Mouse (Mus musculus) heart, embryonic 14.5 days (tissue): Measurements from ENCODE around the gene Shroom1. TPM values are rescaled to one million over a fixed set of nuclear protein-coding genes. Genes with fewer than 3 reads are reported as not detected.

Source experiments
- ATAC-seq: fragments of 200-750 bp; cut with Nextera tagmentation; 2 replicates; pipeline ENCODE4 v1.8.0; 2017; ENCODE audit warnings: low read depth, moderate TSS enrichment; ENCODE audit not compliant: insufficient number of reproducible peaks, insufficient read depth, low FRiP score
- H3K27ac ChIP-seq, 2 experiments: fragments of 200-500 bp in 1 of 2; fragments of 300-500 bp in 1 of 2; sonication (generic) in 1 of 2; replicated peaks in 1 of 2; 2 replicates each; pipeline ENCODE4 v1.5.1; 2012 to 2014; ENCODE audit warnings: low read depth in 2 of 2, low read length in 2 of 2, control low read depth in 1 of 2, mild to moderate bottlenecking in 1 of 2, mixed read lengths in 1 of 2; ENCODE audit not compliant: control insufficient read depth in 1 of 2, insufficient read depth in 1 of 2
- H3K27me3 ChIP-seq: fragments of 300-500 bp; sonication (generic); 2 replicates; pipeline ENCODE4 v1.6.1; 2014; ENCODE audit warnings: mild to moderate bottlenecking, low read length, control low read depth; ENCODE audit not compliant: control insufficient read depth, insufficient read depth
- H3K36me3 ChIP-seq: fragments of 300-500 bp; sonication (generic); 2 replicates; pipeline ENCODE4 v1.6.1; 2014; ENCODE audit warnings: mild to moderate bottlenecking, control low read depth, low read length, mixed read lengths; ENCODE audit not compliant: control insufficient read depth, insufficient read depth
- H3K4me1 ChIP-seq, 2 experiments: fragments of 200-500 bp in 1 of 2; fragments of 300-500 bp in 1 of 2; sonication (generic) in 1 of 2; 2 replicates each; pipeline ENCODE4 v1.6.1; 2012 to 2014; ENCODE audit warnings: low read length in 2 of 2, control low read depth in 1 of 2, mixed read lengths in 1 of 2; ENCODE audit not compliant: control insufficient read depth in 2 of 2, insufficient read depth in 2 of 2
- H3K4me2 ChIP-seq: fragments of 300-500 bp; sonication (generic); 2 replicates; pipeline ENCODE4 v1.6.1; 2014; ENCODE audit warnings: mild to moderate bottlenecking, low read length
- H3K4me3 ChIP-seq, 2 experiments: fragments of 200-500 bp in 1 of 2; fragments of 300-500 bp in 1 of 2; sonication (generic) in 1 of 2; 2 replicates each; pipeline ENCODE4 v1.5.1; 2012 to 2014; ENCODE audit warnings: low read length in 2 of 2, mild to moderate bottlenecking in 2 of 2, control low read depth in 1 of 2, low read depth in 1 of 2, moderate library complexity in 1 of 2; ENCODE audit not compliant: control insufficient read depth in 1 of 2, insufficient read depth in 1 of 2
- H3K9ac ChIP-seq: fragments of 300-500 bp; sonication (generic); 2 replicates; pipeline ENCODE4 v1.6.1; 2014; ENCODE audit warnings: mild to moderate bottlenecking, low read length
- H3K9me3 ChIP-seq: fragments of 300-500 bp; sonication (generic); 2 replicates; pipeline ENCODE4 v1.6.1; 2016; ENCODE audit warnings: low read length, control low read depth; ENCODE audit not compliant: control insufficient read depth
- WGBS: fragments of 180-500 bp; shearing (Covaris S2); extraction: QIAGEN DNeasy Blood & Tissue Kit; methylation state at CpG from one replicate; pipeline ENCODE4 v1.1.7; 2014; 5-methylcytosine and 5-hydroxymethylcytosine counted together
- polyA plus RNA-seq: library from polyadenylated mRNA; unstranded; fragments of >200 nt; fragmentation: Nextera tagmentation; extraction: Ambion mirVana; gene quantifications from 2 replicates; pipeline ENCODE4 v1.2.1, GENCODE M21; 2014

The Shroom1 gene
- polyA plus RNA-seq, 1 experiment from 2014 or later = 2.5 TPM

GRCm38 (mm10) chr11:53457372-53457954 lies 458 bp downstream of the Shroom1 start:
- Histone ChIP-seq H3K9me3 (no peaks in the 10 kb centered on the region), H3K9ac (peak overlapping the region; percentile 74), H3K27me3 (peaks cover 16% of the 10 kb centered on the region), H3K4me1 (no peaks in the 10 kb centered on the region), H3K4me2 (peak overlapping the region; percentile 93), H3K4me3 (peak overlapping the region; percentile 61 to 69), H3K36me3 (no peaks in the 10 kb centered on the region), H3K27ac (peak overlapping the region in 1 of 2 experiments; percentile 64; a peak in 2 of 4 replicates)
- 9% methylated on average over 29 of the region's 29 CpGs for WGBS
- ATAC-seq = 0 out of 2 replicates have a peak, but pooled peaks have one; percentile 18

GRCm38 (mm10) chr11:53458996-53459395 lies 2.0 kb downstream of the Shroom1 start:
- Histone ChIP-seq H3K27ac (no peak overlapping the region), H3K4me3 (no peak overlapping the region), H3K4me1 (peaks cover 0 to 4% of the 10 kb centered on the region in 2 experiments; a peak in 2 of 4 replicates), H3K4me2 (no peak overlapping the region), H3K27me3 (peaks cover 26% of the 10 kb centered on the region), H3K36me3 (no peaks in the 10 kb centered on the region), H3K9me3 (no peaks in the 10 kb centered on the region), H3K9ac (no peak overlapping the region)
- no peak for ATAC-seq
- WGBS = 65% methylated on average over 3 of the region's 3 CpGs

- 59% methylated on average over 3 of the region's 3 CpGs for WGBS
- Histone ChIP-seq H3K4me2 (no peak overlapping the region), H3K27me3 (peaks cover 37% of the 10 kb centered on the region), H3K27ac (no peak overlapping the region), H3K9me3 (no peaks in the 10 kb centered on the region), H3K36me3 (no peaks in the 10 kb centered on the region), H3K9ac (no peak overlapping the region), H3K4me1 (peaks cover 0 to 5% of the 10 kb centered on the region in 2 experiments; a peak in 2 of 4 replicates), H3K4me3 (no peak overlapping the region)
- ATAC-seq = no peak
Observed at GRCm38 (mm10) chr11:53460192-53460591, 3.2 kb downstream of the Shroom1 start.

GRCm38 (mm10) chr11:53461727-53462126 lies 4.7 kb downstream of the Shroom1 start:
- no peak overlapping the region for H3K9ac ChIP-seq
- peaks cover under 1 to 11% of the 10 kb centered on the region in 2 experiments; a peak in 2 of 4 replicates for H3K4me1 ChIP-seq
- no peak overlapping the region for H3K4me2 ChIP-seq
- H3K27me3 ChIP-seq = peaks cover 47% of the 10 kb centered on the region
- no peak for ATAC-seq
- 34% methylated on average over 5 of the region's 5 CpGs for WGBS
- H3K4me3 ChIP-seq = no peak overlapping the region
- H3K9me3 ChIP-seq = no peaks in the 10 kb centered on the region
- no peak overlapping the region for H3K27ac ChIP-seq
- H3K36me3 ChIP-seq = no peaks in the 10 kb centered on the region

GRCm38 (mm10) chr11:53463551-53464424 lies 6.8 kb downstream of the Shroom1 start:
- Histone ChIP-seq H3K36me3 (no peaks in the 10 kb centered on the region), H3K27me3 (peaks cover 55% of the 10 kb centered on the region), H3K9ac (peak overlapping the region; percentile 56), H3K27ac (no peak overlapping the region), H3K9me3 (no peaks in the 10 kb centered on the region), H3K4me1 (peaks cover 3 to 13% of the 10 kb centered on the region in 2 experiments; a peak in 2 of 4 replicates), H3K4me3 (peak overlapping the region; percentile 38 to 43), H3K4me2 (peak overlapping the region; percentile 87)
- WGBS = 8% methylated on average over 55 of the region's 55 CpGs
- no peak for ATAC-seq

- WGBS = 6% methylated on average over 40 of the region's 40 CpGs
- H3K4me1 ChIP-seq = peaks cover 6 to 17% of the 10 kb centered on the region in 2 experiments; a peak in 2 of 4 replicates
- peak overlapping the region; percentile 65 for H3K4me2 ChIP-seq
- ATAC-seq = 0 out of 2 replicates have a peak, but pooled peaks have one; percentile 29
- H3K9ac ChIP-seq = peak overlapping the region; percentile 44; the same call in 1 of the 2 replicates
- H3K9me3 ChIP-seq = no peaks in the 10 kb centered on the region
- no peaks in the 10 kb centered on the region for H3K36me3 ChIP-seq
- H3K27ac ChIP-seq = no peak overlapping the region
- H3K27me3 ChIP-seq = peaks cover 50% of the 10 kb centered on the region
- peak overlapping the region; percentile 26 to 33; a peak in 3 of 4 replicates for H3K4me3 ChIP-seq
Observed at GRCm38 (mm10) chr11:53466231-53466971, 9.4 kb downstream of the Shroom1 start.

GRCm38 (mm10) chr11:53469294-53469967 lies 12.4 kb downstream of the Shroom1 start:
- H3K27me3 ChIP-seq = peaks cover 32% of the 10 kb centered on the region
- peak overlapping the region; percentile 56 for H3K4me2 ChIP-seq
- no peaks in the 10 kb centered on the region for H3K9me3 ChIP-seq
- no peak overlapping the region for H3K9ac ChIP-seq
- H3K27ac ChIP-seq = no peak overlapping the region
- ATAC-seq = no peak
- WGBS = 37% methylated on average over 16 of the region's 16 CpGs
- H3K36me3 ChIP-seq = no peaks in the 10 kb centered on the region
- peaks cover 6 to 12% of the 10 kb centered on the region in 2 experiments; a peak in 2 of 4 replicates for H3K4me1 ChIP-seq
- H3K4me3 ChIP-seq = peak overlapping the region; percentile 16; a peak in 1 of 4 replicates
